Mouse (Mus musculus) midbrain, embryonic 12.5 days (tissue): Measurements from ENCODE around the gene Anks1b. TPM values are rescaled to one million over a fixed set of nuclear protein-coding genes. Genes with fewer than 3 reads are reported as not detected.

Experiments
- ATAC-seq: fragments of 200-750 bp; cut with Nextera tagmentation; 2 replicates; pipeline ENCODE4 v1.8.0; 2017; ENCODE audit warnings: low read depth, moderate TSS enrichment, moderate library complexity; ENCODE audit not compliant: low FRiP score
- H3K27ac ChIP-seq: fragments of 300-500 bp; sonication (generic); replicated peaks from 2 replicates; pipeline ENCODE4 v1.5.1; 2016; ENCODE audit warnings: mild to moderate bottlenecking
- H3K27me3 ChIP-seq: fragments of 300-500 bp; sonication (generic); 2 replicates; pipeline ENCODE4 v1.6.1; 2016; ENCODE audit warnings: mild to moderate bottlenecking
- H3K36me3 ChIP-seq: fragments of 300-500 bp; sonication (generic); 2 replicates; pipeline ENCODE4 v1.6.1; 2016
- H3K4me1 ChIP-seq: fragments of 300-500 bp; sonication (generic); 2 replicates; pipeline ENCODE4 v1.6.1; 2016
- H3K4me2 ChIP-seq: fragments of 300-500 bp; sonication (generic); replicated peaks from 2 replicates; pipeline ENCODE4 v1.6.1; 2016; ENCODE audit warnings: mild to moderate bottlenecking, moderate library complexity
- H3K4me3 ChIP-seq: fragments of 300-500 bp; sonication (generic); 2 replicates; pipeline ENCODE4 v1.5.1; 2016; ENCODE audit warnings: mild to moderate bottlenecking
- H3K9ac ChIP-seq: fragments of 300-500 bp; sonication (generic); replicated peaks from 2 replicates; pipeline ENCODE4 v1.6.1; 2016; ENCODE audit warnings: mild to moderate bottlenecking, moderate library complexity
- H3K9me3 ChIP-seq: fragments of 300-500 bp; sonication (generic); 2 replicates; pipeline ENCODE4 v1.6.1; 2016; ENCODE audit warnings: mild to moderate bottlenecking
- WGBS: fragments of 180-500 bp; shearing (Covaris S2); methylation state at CpG from one replicate; pipeline ENCODE4 v1.1.7; 2016; 5-methylcytosine and 5-hydroxymethylcytosine counted together
- polyA plus RNA-seq: library from polyadenylated mRNA; unstranded; fragments of >200 nt; fragmentation: Nextera tagmentation; extraction: Ambion mirVana; gene quantifications from 2 replicates; pipeline ENCODE4 v1.2.1, GENCODE M21; 2016

The Anks1b gene
- polyA plus RNA-seq = 11.9 and 16.5 TPM in 2 replicates

GRCm38 (mm10) chr10:89873146-89873950 lies at the start of gene Anks1b:
Gene Anks1b (plus strand): TSS chr10:89873509.
- ATAC-seq = peak; percentile 88
- under 1% methylated on average over 48 of the region's 48 CpGs for WGBS
- Histone ChIP-seq H3K27me3 (peaks cover 7% of the 10 kb centered on the region), H3K4me3 (peak within 1 kb of the TSS; percentile 76), H3K9ac (peak within 1 kb of the TSS; percentile 82), H3K36me3 (no peaks in the 10 kb centered on the region), H3K4me2 (peak within 1 kb of the TSS; percentile 70), H3K9me3 (no peaks in the 10 kb centered on the region), H3K4me1 (peaks cover 9% of the 10 kb centered on the region), H3K27ac (peak within 1 kb of the TSS; percentile 89)

- WGBS = 35% methylated on average over 2 of the region's 2 CpGs
- Histone ChIP-seq H3K9ac (no peak overlapping the region), H3K36me3 (no peaks in the 10 kb centered on the region), H3K9me3 (no peaks in the 10 kb centered on the region), H3K4me1 (no peaks in the 10 kb centered on the region), H3K4me2 (no peak overlapping the region), H3K27me3 (no peaks in the 10 kb centered on the region), H3K4me3 (no peak overlapping the region), H3K27ac (no peak overlapping the region)
- ATAC-seq = no peak; the same call in 1 of the 2 replicates
Observed at GRCm38 (mm10) chr10:89823906-89824305, 49.4 kb upstream of the Anks1b start.

GRCm38 (mm10) chr10:89826896-89827295 lies 46.4 kb upstream of the Anks1b start:
- Histone ChIP-seq H3K36me3 (no peaks in the 10 kb centered on the region), H3K27ac (no peak overlapping the region), H3K4me3 (no peak overlapping the region), H3K4me1 (no peaks in the 10 kb centered on the region), H3K9me3 (no peaks in the 10 kb centered on the region), H3K9ac (no peak overlapping the region), H3K27me3 (no peaks in the 10 kb centered on the region), H3K4me2 (no peak overlapping the region)
- WGBS = 66% methylated on average over 3 of the region's 3 CpGs
- ATAC-seq = no peak

- Histone ChIP-seq H3K27ac (no peak overlapping the region), H3K4me3 (no peak overlapping the region), H3K27me3 (no peaks in the 10 kb centered on the region), H3K4me1 (no peaks in the 10 kb centered on the region), H3K9me3 (no peaks in the 10 kb centered on the region), H3K9ac (no peak overlapping the region), H3K4me2 (no peak overlapping the region), H3K36me3 (no peaks in the 10 kb centered on the region)
- no peak for ATAC-seq
- 81% methylated on average over 4 of the region's 4 CpGs for WGBS
Observed at GRCm38 (mm10) chr10:89832334-89832733, 41.0 kb upstream of the Anks1b start.

GRCm38 (mm10) chr10:89833166-89833565 lies 40.1 kb upstream of the Anks1b start:
- Histone ChIP-seq H3K4me2 (no peak overlapping the region), H3K9ac (no peak overlapping the region), H3K9me3 (no peaks in the 10 kb centered on the region), H3K4me1 (no peaks in the 10 kb centered on the region), H3K27ac (no peak overlapping the region), H3K27me3 (no peaks in the 10 kb centered on the region), H3K36me3 (no peaks in the 10 kb centered on the region), H3K4me3 (no peak overlapping the region)
- no peak for ATAC-seq
- 92% methylated on average over 10 of the region's 10 CpGs for WGBS

GRCm38 (mm10) chr10:89837476-89837875 lies 35.8 kb upstream of the Anks1b start:
- ATAC-seq = no peak
- Histone ChIP-seq H3K4me2 (no peak overlapping the region), H3K4me1 (no peaks in the 10 kb centered on the region), H3K9ac (no peak overlapping the region), H3K4me3 (no peak overlapping the region), H3K27me3 (no peaks in the 10 kb centered on the region), H3K9me3 (no peaks in the 10 kb centered on the region), H3K36me3 (no peaks in the 10 kb centered on the region), H3K27ac (no peak overlapping the region)
- WGBS = 38% methylated on average over 3 of the region's 3 CpGs

GRCm38 (mm10) chr10:89838834-89839233 lies 34.5 kb upstream of the Anks1b start:
- Histone ChIP-seq H3K27ac (no peak overlapping the region), H3K9ac (no peak overlapping the region), H3K4me1 (no peaks in the 10 kb centered on the region), H3K4me3 (no peak overlapping the region), H3K9me3 (no peaks in the 10 kb centered on the region), H3K4me2 (no peak overlapping the region), H3K27me3 (no peaks in the 10 kb centered on the region), H3K36me3 (no peaks in the 10 kb centered on the region)
- ATAC-seq = no peak
- 83% methylated on average over 3 of the region's 3 CpGs for WGBS

GRCm38 (mm10) chr10:89850951-89851350 lies 22.4 kb upstream of the Anks1b start:
- no peaks in the 10 kb centered on the region for H3K27me3 ChIP-seq
- H3K4me3 ChIP-seq = no peak overlapping the region
- H3K4me1 ChIP-seq = no peaks in the 10 kb centered on the region
- H3K36me3 ChIP-seq = no peaks in the 10 kb centered on the region
- ATAC-seq = no peak
- H3K27ac ChIP-seq = no peak overlapping the region
- no peak overlapping the region for H3K4me2 ChIP-seq
- H3K9ac ChIP-seq = no peak overlapping the region
- 97% methylated on average over 6 of the region's 6 CpGs for WGBS
- H3K9me3 ChIP-seq = no peaks in the 10 kb centered on the region

- Histone ChIP-seq H3K4me2 (no peak overlapping the region), H3K27ac (no peak overlapping the region), H3K9ac (no peak overlapping the region), H3K4me3 (no peak overlapping the region), H3K9me3 (no peaks in the 10 kb centered on the region), H3K4me1 (no peaks in the 10 kb centered on the region), H3K27me3 (no peaks in the 10 kb centered on the region), H3K36me3 (no peaks in the 10 kb centered on the region)
- WGBS = 84% methylated on average over 5 of the region's 5 CpGs
- ATAC-seq = no peak
Observed at GRCm38 (mm10) chr10:89855251-89855875, 17.9 kb upstream of the Anks1b start.

- H3K36me3 ChIP-seq = no peaks in the 10 kb centered on the region
- H3K9me3 ChIP-seq = no peaks in the 10 kb centered on the region
- H3K4me3 ChIP-seq = no peak overlapping the region
- ATAC-seq = no peak
- no peaks in the 10 kb centered on the region for H3K27me3 ChIP-seq
- no peak overlapping the region for H3K4me2 ChIP-seq
- no peak overlapping the region for H3K27ac ChIP-seq
- no peak overlapping the region for H3K9ac ChIP-seq
- H3K4me1 ChIP-seq = no peaks in the 10 kb centered on the region
- WGBS = 92% methylated on average over 7 of the region's 7 CpGs
Observed at GRCm38 (mm10) chr10:89856286-89856685, 17.0 kb upstream of the Anks1b start.

- WGBS = 91% methylated on average over 4 of the region's 4 CpGs
- no peaks in the 10 kb centered on the region for H3K9me3 ChIP-seq
- ATAC-seq = no peak
Observed at GRCm38 (mm10) chr10:89868211-89868610, 5.1 kb upstream of the Anks1b start.

GRCm38 (mm10) chr10:89868836-89869235 lies 4.5 kb upstream of the Anks1b start:
- 88% methylated on average over 3 of the region's 3 CpGs for WGBS
- H3K27ac ChIP-seq = no peak overlapping the region
- no peak overlapping the region for H3K4me2 ChIP-seq
- H3K27me3 ChIP-seq = 0 out of 2 replicates have a peak, but pooled peaks cover 3% of the 10 kb centered on the region
- no peak overlapping the region for H3K9ac ChIP-seq
- peaks cover 2% of the 10 kb centered on the region for H3K4me1 ChIP-seq
- H3K9me3 ChIP-seq = no peaks in the 10 kb centered on the region
- H3K4me3 ChIP-seq = no peak overlapping the region
- ATAC-seq = no peak
- no peaks in the 10 kb centered on the region for H3K36me3 ChIP-seq

More at GRCm38 (mm10) chr10:89868211-89868610, 5.1 kb upstream of the Anks1b start:
- Histone ChIP-seq H3K27ac (no peak overlapping the region), H3K36me3 (no peaks in the 10 kb centered on the region), H3K4me2 (no peak overlapping the region), H3K27me3 (0 out of 2 replicates have a peak, but pooled peaks cover 3% of the 10 kb centered on the region), H3K9ac (no peak overlapping the region), H3K4me1 (no peaks in the 10 kb centered on the region), H3K4me3 (no peak overlapping the region)
